Mouse (Mus musculus): ENCODE measurements around the gene Ccdc180. TPM values are rescaled to one million over a fixed set of nuclear protein-coding genes. Genes with fewer than 3 reads are reported as not detected.

Ccdc180 gene
- polyA plus RNA-seq, 1 experiment, result not detected

DNA sequence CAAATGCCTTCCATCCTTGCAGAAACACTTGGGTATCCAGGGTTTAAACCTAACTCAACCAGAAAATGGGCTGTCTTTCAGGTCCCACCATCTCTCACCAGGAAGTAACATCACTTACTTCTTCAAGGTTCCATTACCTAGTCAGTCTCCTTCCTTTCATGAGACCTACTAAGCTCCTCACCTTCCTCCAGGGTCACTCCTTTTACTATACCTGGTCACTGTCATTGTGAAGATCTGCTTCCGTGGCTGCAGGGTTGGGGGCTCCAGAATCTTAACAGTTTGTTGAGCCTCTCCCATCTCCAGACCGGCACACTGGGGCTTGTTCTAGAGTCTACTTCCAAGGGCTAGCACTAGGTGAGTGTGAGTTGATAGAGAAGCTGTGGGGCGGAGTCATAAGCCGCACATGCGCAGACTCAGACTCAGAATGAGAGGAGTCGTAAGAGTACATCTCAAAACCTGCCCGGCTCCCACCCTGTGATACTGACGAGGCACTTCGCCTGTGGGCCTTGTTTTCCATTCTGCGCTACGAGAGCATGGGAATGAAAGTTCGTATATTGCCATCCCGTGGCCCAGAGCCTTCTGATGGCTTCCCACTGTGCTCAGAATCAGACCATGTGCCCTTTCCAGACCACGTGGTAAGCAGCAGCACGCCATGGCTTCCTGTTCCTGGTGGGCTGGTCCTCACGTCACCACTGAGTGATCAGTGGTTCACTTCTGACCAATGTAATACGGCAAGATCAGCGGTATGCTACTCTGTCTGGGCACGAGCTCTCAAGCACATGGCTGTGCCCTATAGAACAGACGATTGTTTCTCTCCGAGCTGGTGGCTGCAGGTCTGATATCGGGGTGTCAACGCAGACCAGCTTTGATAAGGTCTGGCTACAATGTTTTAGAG lies 63.2 kb downstream of the Ccdc180 start:
- TF ChIP-seq GATA1 (IDR thresholded peaks at IDR 0.05; ENCODE audit: low read length), result no peak

DNA sequence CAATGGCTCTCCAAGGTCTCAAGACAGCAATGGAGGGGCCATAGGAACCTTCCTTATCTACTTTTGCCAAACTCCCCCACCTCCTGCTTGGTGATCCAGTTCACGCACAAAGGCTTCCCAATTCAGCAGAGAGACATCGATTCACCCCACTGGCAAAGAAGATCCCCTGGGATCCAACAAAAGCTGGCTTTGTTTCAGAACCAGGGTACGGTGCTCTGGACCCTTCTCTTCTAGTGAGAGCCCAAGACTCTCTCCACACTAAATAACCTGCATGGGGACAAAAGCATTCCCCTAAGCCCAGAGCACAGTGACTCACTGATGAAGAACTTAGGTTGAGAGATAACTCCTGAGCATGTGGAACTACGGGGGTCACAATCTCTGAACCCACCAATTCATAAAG lies 65.1 kb downstream of the Ccdc180 start:
- TF ChIP-seq GATA1 (IDR thresholded peaks at IDR 0.05; ENCODE audit: low read length), result no peak

DNA sequence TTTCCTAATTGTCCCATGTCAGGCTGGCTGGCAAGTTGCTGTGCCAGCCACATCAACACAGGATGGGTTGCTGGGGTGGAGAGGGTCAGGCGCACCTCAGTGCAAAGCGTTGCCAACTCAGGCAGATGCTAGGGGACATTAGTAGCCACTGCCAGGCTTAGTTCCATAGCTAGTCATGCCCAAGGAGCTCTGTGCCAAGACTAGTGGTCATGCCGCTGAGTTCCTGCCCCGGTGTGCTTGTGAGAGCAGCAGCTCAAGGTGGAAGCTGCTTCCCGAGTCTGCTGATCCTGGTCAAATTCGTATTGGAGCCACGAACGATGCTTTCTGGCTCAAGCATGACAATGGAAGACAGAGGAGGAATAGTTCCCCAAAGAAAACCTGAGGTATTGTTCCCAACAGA lies 66.0 kb downstream of the Ccdc180 start:
- TF ChIP-seq GATA1 (IDR thresholded peaks at IDR 0.05; ENCODE audit: low read length), result no peak

GRCm38 (mm10) chr4:45956706-45957105 lies 66.6 kb downstream of the Ccdc180 start:
- TF ChIP-seq GATA1 (IDR thresholded peaks at IDR 0.05; ENCODE audit: low read length), result no peak

- TF ChIP-seq GATA1 (IDR thresholded peaks at IDR 0.05; ENCODE audit: low read length), result no peak
These were observed 74.8 kb downstream of the Ccdc180 start, which contains the start of gene Tdrd7 for GRCm38 (mm10) chr4:45964771-45965439. Gene Tdrd7, plus strand, starts transcription at chr4:45965334.

DNA sequence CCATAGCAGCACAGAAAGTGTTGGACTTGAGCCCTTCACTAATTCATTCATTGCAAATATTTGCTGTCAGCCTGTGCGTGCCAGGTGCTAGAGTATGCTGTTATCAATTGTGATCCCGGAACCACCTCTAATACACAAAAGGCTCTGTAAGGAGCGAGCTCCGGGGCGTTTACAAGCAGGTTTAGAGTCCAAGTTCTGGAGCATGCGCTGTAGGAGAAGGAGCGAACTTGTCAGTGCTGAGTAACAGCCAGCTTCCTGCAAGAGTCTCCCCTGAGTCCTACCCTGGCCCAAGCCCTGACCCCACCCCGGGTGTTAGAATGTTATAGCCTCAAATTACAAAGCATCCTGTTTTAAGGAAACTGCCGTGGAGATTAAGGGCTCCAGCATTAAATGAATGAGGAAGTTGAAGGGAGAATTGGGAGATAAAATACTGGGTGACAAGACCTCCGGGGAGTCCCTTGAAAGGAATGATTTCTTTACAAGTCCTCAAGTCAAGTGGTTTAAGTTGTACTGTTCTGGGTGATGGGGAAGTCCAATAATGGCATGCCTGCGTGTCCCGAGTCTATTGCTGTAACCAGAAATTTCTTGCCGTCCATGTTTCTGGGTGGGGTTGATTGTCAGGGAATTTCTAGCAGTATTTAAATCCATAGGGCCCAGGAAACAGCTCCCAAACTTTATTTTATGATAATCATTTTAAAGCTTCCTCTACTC lies 75.8 kb downstream of the Ccdc180 start:
- no peak for TF ChIP-seq GATA1 (IDR thresholded peaks at IDR 0.05; ENCODE audit: low read length)

GRCm38 (mm10) chr4:45966716-45967115 lies 76.6 kb downstream of the Ccdc180 start:
- no peak for TF ChIP-seq GATA1 (IDR thresholded peaks at IDR 0.05; ENCODE audit: low read length)

DNA sequence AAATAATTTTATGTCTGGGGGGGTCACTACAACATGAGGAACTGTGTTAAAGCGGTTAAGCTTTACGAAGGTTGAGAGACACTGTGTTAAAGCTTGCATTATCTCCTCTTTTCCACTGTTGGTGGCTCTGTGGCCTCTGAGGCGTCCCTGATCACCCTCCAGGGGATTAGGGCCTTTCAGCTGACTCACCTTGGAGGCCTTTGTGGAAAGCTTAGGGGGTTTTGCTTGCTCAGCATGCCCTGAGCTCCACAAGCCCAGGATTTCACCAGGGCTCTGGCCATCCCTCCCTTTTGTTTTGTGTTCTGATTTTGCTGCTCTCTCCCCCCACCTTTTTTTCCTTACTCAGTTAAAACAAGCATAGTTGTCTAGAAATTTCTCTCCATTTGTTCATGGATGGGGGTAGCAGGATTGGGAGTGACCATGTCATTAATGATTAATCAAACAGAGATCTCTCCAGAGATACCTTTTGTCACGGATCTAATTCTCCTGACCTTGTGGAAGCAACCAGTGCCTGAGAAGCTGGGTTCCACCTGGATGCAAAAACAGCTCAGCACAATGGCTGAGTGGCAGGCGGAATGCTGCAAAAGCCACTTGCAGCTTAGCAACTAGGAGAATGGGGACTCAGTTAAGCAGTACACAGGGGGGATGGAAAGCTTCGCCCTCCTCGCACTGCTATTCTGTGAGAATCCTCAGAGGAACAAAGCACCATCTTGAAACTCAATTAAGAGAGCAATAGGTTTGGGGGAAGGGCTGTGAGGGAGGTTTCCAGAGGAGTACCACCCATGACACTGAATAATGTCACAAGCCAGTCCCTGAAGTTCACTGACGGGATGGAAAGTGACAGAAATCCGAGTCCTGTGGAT lies 77.6 kb downstream of the Ccdc180 start:
- TF ChIP-seq GATA1 (IDR thresholded peaks at IDR 0.05; ENCODE audit: low read length), result no peak

DNA sequence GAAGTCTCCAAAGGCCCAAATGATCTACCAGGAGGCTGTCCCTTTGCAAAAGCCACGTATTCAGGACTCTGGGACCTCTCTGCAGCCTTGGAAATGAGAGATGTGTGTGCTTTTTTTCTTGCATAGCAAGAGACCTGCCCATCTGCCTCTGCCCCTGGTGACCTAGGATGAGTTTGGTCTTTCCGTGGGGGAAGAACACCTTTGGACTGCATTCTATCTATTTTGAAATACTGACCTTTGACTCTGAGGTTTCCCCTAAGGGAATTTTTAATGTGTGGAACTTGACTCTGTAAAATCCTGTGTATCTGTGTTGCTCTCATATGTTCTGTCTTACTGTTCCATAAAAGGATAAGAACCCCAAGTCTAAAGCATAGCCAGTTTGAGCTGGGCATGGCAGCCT lies 78.9 kb downstream of the Ccdc180 start:
- no peak for TF ChIP-seq GATA1 (IDR thresholded peaks at IDR 0.05; ENCODE audit: low read length)

DNA sequence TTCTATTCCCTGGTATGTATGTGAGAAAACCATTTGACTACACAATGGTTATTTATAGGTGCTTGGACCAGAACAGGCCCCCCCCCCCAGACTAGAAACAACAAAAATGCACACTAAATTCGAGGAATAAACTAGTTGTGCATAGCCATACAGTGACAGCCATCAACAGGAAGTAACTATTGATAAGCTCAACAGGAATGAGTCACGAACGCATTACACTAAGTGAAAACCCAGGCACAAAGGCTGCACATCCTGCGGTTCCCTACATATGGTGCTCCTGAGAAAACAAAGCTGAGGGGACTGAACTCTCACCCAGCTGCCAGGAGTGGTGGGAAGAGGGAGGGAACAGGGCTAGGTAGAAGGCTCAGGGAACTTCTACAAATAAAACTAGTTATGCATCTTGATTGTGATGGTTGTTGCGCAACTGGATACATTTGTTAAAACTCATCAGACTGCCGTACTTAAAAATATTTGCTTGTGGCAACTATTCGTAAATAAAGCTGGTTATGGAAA lies 80.0 kb downstream of the Ccdc180 start:
- no peak for TF ChIP-seq GATA1 (IDR thresholded peaks at IDR 0.05; ENCODE audit: low read length)

DNA sequence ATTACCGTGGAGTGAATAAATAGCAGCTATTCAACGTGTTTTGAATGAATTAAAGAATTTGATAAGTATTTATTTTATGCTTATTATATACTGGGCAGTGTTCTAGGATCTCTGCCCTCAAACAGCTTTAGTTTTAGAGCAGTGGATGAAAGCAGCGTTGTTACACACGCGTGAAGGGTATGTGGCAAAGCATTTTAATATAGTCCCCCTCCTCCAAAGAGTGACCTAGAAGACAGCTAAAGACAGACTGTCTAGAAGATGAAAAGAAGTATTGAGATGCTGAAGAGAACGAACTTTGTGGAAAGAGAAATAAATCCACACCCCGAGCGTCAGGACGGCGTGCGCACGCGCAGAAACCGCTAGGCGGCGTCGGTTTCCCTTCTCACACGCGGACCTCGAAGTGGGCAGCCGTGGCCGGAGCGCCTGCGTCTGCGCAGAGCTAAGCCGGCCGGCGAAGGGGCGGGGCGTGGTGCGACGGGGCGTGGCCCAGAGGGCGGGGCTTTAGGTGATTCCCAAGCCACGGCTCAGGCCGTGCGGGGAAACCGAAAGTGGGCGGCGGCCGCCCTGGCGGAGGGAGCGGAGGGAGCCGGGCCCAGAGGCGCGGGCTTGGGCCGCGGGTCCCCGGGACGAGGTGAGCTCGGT lies 81.8 kb downstream of the Ccdc180 start:
- no peak for TF ChIP-seq GATA1 (IDR thresholded peaks at IDR 0.05; ENCODE audit: low read length)

GRCm38 (mm10) chr4:45972448-45972854 lies 82.3 kb downstream of the Ccdc180 start:
- TF ChIP-seq GATA1 (IDR thresholded peaks at IDR 0.05; ENCODE audit: low read length), result no peak

- TF ChIP-seq GATA1 (IDR thresholded peaks at IDR 0.05; ENCODE audit: low read length), result no peak
These were observed 82.8 kb downstream of the Ccdc180 start for GRCm38 (mm10) chr4:45972951-45973350.

- TF ChIP-seq GATA1 (IDR thresholded peaks at IDR 0.05; ENCODE audit: low read length), result no peak
These were observed 87.0 kb downstream of the Ccdc180 start for GRCm38 (mm10) chr4:45976931-45977667.
